Mouse (Mus musculus): ENCODE data around the gene Cox7a2. TPM values are rescaled to one million over a fixed set of nuclear protein-coding genes. Genes with fewer than 3 reads are reported as not detected.
A peak's percentile ranks its signal among the peaks of the same experiment; 100 is the strongest.

Cox7a2 gene
- total RNA-seq (2021), result 100 to 1,000 TPM; 304 to 337 TPM

DNA sequence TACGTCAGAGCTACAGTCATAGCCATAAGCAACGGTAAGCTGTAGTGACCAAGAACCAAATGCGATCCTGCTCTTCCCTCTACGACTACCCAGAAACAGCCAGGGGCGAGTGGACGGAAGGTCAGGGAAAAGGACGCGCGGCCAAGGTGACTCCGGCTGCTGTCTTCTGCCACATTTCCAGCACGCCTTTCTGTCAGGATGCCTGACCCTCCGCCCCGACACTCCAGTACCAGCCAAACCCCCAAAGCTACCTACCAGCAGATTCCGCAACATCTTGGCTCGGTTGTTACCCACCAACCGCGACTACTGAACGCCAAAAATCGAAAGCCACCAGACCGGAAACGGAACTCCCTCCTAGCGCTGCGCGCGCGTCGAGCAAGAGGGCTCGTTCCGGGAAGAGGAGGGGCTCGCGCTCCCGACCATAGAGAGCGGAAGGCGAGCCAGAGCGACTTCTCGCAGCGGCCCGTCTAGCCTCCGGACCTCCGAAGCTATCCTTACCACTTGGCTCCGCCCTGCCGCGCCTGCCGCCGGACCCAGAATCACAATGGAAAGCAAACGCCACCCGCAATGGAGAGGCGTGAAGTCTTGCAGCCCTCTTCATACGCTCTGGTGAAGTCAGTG lies at the start of gene Cox7a2:
Gene Cox7a2, minus strand, starts transcription at position 494 of the 621 bp plus-strand sequence.
- DNase-seq, result peak; percentile 94

DNA sequence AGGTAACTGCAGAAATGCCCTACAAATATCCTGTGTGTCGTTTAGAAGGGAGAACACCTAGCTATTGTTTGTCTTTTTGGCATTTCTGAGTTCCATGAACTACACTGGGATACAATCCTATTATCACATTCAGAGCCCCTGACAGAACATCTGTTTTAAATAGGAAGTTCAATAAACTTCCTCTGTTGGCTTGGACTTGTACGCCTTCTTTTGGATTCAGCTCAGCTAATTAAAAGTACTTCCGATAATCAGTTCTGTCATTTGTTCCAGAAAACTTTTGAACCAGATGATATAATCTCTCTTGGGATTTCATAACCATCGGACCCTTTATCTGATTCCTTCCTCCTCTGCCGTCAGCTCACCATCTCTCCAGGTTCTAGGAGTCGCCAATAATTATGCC lies 49.7 kb upstream of the Cox7a2 start:
- DNase-seq, result no peak

DNA sequence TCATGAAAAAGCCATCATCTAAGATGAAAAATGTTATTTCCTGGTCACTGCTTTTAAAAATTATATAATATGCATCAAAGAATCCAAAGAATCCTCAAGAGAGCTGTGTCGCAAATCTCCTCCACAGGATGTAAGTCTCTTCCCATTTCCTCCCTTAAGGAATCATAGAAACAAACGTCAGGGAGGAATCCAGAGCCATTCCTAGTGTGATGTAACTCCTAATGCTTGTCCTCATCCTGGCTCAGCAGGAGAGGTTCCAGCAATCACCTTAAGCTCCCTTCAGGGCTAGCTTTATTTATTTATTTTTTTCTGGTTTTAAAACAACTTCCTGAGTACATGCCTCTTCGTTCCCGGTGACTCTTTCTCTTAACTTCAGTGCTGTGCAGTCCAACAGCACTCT lies 47.5 kb upstream of the Cox7a2 start:
- DNase-seq, result no peak

DNA sequence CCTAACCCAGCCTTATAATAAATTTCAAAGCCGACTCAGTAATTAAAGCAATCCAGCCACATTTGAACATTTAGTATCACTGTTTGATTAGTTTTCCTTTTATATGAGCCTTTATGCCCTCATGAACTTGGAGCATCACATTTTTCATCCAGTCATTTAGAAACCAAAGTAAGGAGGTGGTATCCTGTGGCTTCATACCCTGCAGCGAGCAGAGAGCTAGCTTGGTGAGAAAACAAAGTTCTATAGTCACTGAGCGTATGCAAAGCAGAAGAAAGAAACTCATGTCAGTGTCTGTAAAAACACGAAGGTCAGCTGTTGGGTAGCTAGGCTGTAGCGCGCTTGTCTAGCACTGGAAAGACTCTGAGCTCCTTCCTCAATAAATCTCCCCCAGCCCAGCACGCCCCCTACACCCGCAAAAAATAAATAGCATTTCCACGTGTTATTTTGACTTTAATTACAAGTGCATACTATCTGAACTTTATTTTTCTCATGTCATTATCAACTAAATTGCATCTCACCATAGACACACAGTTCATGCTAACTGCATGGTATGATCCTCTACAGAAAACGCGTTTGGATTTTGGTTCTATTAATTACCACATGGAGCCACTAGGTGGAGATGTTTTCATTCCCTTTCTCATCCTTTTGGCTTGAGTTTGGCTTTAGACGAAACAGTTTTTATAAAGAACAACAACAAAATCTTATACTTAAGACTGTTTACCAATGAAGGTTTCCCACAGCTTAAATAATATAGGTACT lies 46.8 kb upstream of the Cox7a2 start:
- no peak for DNase-seq

DNA sequence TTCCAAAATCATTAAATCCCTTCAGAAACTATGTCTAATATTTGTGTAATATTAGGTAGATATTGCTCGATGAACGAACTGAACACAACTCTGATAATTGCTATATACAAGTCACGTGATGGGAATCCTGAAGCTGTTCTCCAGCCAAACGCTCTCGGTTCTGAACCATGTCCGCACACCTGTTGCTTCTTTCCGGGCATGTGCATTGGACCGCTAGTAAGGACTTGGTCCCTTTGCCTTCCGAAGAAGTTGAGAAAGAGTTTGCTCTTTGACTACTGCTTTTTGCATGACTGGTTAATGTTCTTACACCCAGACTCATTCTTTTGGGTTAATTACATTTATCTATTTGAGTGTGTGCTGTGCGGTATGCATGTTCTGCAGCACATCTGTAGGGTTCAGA lies 45.7 kb upstream of the Cox7a2 start:
- DNase-seq, result no peak

DNA sequence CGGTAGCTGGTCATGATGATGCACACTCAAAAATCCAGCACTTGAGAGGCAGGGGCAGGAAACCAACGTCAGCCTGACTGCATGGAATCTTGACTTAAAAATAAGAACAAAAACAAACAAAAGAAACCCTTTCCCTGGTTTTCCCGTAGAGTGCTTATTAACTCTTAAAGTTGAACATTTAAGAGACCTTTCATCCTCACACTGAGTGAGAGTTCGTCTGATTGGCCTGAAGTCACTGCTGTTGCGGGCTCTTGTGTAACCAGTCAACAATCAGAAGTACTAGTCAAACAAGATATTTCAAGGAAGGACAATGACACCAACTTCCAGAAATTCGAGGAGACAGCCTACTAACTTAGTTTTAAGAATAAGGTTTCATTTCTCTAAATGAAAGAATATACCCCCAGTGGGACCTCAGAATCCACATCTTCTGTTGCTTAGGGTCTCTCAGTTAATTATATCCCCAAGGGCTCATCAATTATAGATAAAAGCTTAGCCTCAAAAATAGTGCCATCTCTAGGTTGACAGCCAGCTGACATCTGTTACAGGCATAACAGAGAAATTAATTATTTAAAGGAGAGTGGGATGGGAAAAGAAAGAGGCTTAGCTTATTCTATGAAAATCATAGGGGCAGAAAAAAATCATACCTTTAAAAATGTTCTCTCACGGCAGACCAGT lies 36.9 kb upstream of the Cox7a2 start:
- no peak for DNase-seq

DNA sequence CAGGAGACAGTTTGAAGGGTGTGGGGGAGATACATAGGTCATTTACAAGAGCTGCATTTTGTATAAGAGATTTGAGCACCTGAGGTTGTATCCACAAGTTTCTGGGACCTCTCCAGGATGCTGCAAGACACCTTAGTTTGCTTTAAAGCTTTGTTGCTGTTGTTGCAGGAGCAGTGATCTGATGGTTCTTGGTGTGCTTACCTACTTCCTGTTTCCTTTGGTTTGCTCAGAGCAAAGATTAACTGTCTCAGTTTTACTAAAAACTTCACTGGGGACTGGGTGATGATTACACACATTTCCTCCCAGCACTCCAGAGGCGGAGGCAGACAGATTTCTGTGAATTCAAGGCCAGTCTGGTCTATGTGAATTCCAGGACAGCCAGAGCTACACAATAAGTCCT lies 35.4 kb upstream of the Cox7a2 start:
- no peak for DNase-seq

DNA sequence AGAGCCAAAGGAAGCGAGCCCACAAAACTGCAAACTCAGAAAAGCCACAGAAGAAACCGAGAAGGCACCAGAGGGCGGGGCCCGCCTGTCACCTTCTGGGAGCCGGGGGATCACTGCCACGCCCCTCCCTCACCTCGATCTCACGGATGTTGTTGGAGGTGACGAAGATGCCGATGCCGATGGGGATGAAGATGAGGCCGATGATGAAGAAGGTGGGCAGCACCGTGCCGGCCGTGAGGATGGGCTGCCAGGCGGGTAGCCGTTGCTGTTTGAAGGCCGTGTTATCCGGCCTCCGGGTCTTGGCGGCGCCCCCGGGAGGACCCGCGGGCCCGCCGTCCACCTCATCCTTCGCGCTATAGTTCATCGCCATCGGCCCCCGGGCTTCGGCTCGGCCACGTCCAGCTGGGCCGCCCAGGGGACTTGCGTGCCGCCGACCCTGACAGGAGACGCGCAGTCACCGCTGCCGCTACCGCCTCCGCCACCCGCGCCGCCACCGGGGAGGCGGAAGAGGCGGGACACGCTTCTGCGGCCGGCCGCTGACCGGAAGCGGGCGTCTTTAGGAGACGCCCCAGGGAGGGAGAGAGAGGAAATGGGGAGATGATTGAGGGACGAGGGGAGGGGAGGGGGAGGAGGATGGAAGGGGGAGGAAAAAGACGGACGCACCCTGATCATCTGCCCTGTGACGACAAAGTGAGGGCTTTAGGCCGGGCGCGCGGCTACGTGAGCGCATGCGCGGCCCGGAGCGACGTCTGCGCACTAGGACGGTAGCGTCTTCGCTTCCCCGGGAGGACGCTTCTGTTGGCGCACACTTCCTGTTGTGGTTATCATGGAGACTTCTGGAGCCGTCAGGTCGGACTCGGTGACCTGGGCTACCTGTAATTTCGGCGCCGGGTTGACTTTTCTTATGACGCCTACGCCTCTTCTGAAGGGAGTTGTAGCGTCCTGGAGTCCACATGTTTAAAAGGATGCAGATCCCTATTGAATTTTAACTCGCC lies 33.5 kb upstream of the Cox7a2 start, which contains the start of gene Tmem30a:
Gene Tmem30a, minus strand, starts transcription at position 667 of the 995 bp plus-strand sequence.
- peak; percentile 94 to 95 for DNase-seq

DNA sequence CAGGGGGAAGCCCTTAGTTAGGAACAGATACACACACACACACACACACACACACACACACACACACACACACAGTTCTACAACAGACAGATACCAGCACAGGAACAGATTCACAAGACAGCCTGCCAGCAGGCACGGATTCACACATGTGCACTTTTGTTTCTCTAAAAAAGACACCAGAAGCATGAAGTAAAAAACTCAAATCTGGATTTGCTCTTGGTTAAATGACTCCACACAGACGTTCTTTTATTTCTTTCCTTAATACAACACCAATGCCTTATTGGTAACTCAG lies 26.1 kb upstream of the Cox7a2 start:
- DNase-seq, result peak; percentile 44 to 46

DNA sequence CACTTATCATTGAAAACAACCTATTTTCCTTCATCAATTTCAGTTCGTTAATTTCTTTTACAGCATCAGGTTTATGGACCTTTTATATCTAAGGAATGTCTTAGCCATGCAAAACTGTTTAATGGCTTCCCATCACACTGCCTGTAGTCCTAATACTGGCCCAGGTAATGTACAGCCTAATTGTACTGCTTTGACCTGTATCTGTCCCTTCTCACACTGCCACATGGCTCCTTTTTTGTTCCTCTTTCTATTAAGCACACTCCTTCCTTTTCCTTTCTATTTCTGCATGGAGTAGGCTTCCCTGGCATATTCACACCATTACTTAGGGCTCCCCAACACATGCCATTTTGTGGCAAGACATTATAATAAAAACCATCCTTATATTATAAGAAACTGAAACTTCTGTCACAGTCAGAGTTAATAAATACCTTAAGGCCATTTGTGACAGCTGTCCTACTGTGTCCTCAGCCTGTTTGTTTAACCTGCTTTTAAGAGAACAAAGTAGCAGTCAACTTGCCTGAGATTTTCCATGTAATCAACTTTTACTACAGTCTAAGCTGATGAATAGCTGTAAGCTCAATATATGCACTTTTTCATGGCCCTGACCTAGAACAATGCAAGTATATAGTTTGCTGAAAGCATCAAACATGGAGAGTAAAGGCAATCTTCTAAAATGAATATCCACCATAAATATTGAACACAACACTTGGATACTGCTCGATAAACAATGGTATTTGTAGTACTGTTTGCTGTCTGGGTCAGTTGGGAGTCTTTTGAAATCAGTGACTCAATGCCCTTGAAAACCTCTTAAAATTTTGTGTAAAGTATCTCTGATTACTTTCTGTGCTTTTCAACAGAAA lies 25.5 kb upstream of the Cox7a2 start:
- DNase-seq, result no peak

DNA sequence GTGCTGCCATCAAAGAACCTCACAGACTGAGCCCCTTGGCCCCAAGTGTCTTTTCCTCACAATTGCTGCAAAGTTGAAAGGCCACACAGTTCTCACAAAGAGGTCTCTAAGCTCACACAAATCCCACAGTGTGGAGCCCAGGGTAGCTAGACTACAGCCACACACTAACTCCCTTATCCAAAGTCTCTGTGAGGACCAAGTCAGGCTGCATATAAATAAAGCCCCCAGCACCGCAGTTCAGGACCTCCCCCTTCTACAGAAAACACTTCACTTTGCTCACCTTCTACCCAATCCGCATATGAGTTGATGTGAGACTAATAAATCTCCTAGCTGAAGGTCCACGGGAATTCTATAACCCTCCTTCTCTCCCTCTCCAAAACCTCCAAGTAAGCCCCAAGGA lies 24.8 kb upstream of the Cox7a2 start:
- DNase-seq, result no peak

DNA sequence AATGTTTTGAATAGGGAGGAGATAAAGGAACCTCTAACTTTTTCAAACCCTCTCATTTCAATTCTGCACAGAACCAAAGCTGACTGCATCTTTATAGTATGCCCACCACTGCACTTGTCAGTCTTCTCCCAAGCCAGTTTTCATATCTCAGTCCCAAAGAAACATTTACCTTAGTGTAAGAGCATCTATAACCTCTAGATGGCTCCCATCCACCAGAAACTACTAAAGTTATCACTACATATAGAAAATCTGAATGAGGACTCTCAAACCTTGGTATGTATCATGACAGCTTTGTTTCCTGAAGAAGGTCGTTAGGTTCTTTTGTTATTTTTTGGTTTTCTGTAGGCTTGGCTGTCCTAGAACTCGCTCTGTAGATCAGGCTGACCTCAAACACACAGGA lies 19.7 kb upstream of the Cox7a2 start:
- DNase-seq, result no peak

DNA sequence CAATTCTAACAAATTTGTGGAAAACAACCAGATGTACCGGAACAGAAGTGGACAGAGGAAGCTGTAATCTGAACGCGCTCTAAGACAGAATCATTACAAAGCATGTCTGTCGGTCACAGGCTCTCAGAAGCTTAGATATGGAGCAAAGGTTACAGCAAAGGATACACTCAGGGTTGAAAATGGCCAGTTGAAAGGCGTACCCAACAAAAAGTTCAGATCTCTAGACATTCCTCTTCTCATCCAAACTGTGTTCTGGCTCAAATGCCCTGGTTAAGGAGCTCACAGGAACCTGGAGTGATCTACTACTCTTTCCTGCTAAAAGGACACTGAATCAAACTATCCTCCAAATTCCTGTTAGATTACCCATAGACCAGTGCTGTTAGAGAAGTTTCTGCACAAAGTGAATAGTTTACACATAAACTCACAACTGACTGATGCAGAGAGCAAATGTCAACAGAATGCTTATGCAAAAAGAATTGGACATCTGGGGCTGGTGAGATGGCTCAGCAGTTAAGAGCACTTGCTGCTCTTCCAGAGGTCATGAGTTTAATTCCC lies 7.4 kb upstream of the Cox7a2 start:
- DNase-seq, result no peak

DNA sequence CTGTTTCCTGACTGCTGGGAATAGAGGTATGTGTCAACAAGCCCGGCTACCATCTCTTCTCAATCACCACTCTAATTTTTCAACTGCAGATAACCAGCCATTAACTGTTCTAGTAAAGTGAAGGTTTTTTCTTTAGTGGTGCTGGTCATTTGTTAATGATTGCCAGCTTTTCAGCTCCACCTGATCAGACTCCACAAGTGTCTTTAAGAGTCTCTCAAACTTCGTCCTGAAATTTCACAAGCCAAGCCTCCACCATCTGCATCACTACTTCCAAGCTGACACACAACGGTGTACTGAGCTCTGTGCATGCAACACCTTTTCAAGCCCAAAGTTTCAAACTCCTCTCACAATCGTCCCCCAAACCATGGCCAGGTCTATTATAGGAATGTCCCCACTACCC lies 5.7 kb upstream of the Cox7a2 start:
- no peak for DNase-seq

DNA sequence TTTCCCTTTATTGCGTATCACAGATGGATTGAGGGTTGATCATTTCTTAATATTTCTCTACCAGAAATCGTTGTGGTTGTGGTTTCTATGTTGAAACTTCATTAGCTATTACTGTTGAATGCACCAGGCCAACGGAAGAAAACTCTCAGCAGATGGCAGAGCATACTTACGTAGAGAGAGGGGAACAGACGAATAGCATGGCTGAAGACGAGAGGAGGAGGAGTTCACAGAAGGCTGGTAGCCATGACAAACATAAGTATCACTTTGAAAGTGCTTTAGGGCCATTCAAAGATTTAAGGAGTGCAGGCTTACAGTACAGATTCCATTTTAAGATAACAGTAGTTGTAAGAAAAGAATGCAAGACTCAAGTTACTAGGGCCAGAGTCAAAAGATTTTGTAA lies 2.8 kb upstream of the Cox7a2 start:
- no peak for DNase-seq

DNA sequence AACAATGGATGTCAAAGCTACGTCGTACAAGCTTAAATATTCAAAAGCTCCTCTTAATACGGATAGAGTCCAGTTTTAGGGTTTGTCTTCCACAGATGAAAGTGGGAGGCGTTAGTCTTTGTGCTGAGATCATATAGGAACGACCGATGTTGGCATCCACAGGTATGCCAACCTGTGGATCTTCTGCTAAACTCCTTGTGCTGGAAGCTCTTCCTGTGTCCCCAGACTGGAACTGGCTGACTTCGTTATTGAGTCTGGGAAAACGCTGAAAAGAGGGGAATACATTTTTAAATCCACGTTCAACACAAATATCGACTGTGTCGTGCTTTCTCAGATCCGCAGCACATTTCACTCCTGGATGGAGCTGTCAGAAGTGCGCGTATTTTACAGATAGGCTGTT lies 398 bp upstream of the Cox7a2 start:
- DNase-seq, result no peak

DNA sequence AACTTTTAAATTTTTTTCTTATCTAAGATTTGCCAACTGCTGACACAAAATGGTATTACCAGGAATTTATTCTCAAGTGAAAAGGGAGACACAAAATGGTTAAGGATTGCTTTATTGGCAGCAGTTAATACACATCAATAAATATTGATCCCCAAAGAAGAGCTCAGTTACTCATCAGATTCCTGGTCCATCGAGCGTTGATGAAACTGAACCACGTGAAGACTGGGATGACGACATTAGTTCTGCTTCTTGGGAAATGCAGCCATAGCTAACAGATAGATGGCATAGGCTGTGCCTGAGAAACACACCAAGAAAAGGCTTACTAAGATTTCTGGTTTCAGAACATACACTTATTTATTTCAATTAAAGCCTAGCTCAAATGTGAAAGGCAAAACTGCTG lies 4.4 kb downstream of the Cox7a2 start:
- DNase-seq, result no peak

DNA sequence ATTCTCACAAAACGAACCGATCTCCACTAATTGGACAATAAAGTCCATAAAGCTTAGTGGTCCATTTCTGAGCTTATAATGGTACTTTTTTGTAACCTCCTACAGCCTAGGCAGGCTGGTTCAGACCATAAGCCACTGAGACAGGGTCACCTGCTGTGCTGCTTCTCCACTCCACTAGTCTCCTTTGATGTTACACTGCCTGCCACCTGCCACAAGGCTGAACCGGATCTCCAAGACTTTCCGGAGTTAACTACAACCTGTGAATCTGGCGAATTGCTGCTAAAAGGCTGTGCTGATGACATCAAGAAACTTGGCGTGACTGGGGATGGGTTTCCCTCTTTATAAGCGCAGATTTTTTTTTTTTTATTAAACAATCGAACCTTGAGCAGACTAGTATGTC lies 7.8 kb downstream of the Cox7a2 start:
- DNase-seq, result no peak

DNA sequence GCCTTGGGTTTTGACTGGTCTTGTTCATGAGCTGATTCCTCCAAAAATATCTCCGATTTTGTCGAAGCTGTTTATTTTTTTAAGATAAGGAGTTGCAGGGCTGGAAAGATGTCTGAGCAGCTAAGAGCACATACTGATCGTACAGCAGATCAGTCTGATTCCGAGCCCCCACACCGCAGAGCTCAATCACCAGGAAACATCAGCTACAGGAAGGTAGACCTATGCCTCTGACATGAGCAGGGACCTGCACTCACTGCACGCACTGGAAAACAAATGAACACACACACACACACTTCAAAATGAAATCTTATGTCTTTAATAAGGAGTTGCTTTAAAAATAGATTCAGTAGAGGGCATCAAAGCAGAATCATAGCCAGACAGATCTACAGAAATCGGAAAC lies 9.0 kb downstream of the Cox7a2 start:
- no peak for DNase-seq

DNA sequence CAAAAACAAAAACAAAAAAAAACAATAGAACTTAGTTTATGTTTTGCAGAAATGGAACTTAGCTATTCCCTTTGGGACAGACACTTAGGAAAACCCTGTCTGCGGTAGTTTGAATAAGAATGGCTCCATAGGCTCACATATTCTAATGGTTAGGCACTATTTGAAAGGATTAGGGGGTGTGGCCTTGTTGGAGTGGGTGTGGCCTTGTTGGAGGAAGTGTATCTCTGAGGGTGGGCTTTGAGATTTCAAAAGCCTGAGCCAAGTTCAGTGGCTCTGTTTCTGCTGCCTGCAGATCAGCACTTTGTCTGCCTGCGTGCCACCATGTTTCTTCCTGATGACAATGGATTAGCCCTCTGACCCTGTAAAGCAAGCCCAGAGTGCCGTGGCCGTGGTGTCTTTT lies 14.6 kb downstream of the Cox7a2 start:
- no peak for DNase-seq

DNA sequence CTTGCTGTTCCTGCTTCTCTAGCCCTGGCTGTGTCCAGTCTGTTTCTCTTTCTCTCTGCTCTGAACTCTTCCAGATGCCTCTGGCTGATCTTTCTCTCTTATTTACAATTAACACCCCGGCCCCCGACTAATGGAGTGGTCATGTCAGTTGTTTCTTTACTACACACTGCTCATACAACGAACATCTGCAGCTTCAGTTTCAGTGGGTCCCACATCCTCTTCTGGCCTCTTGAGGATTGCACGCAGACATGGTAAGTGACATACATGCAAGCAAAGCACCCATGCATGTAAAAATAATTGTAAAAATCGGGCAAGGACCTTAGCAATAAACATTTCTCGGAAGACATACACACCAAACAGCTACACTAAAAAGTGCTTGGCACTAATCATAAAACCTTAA lies 24.1 kb downstream of the Cox7a2 start:
- DNase-seq, result no peak

All from layer of hippocampus, postnatal 36 days (tissue).